Mouse (Mus musculus): ENCODE data around the gene Pik3ca.

DNA sequence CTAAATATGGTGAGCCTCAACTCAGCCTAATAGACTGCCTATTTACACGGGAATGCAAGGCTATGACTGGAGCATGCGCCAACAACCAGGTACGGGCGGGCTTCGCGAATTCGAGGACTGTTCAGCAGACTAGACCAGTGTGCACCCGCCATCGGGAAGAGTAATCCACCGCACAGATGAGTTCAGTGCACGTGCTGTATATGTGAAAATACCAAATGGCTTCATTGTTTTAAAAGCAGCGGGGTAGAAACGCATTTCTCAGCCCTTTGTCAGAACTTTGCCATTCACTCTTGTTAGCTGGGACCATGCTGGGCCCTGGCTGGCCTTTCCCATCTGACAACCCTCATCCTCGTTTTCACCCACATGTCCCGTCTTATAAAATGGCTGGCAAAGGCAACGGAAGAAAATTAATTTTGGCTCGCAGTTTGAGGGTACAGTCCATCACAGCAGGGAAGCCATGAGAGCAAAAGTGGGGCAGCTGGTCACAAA is 31.2 kb upstream of the Pik3ca start:
- no peak for TF ChIP-seq POLR2A (IDR thresholded peaks at IDR 0.05; ENCODE audit: borderline replicate concordance, control insufficient read depth, low read depth, low read length)
- TF ChIP-seq CTCF (IDR thresholded peaks at IDR 0.05; ENCODE audit: control insufficient read depth, insufficient read depth, low read length), result no peak
